Mouse (Mus musculus) small intestine, adult 2 months (tissue): Measurements from ENCODE around the gene Trex1.

ENCODE experiments used
- CTCF ChIP-seq: fragments of 200-500 bp; IDR thresholded peaks from 2 replicates; pipeline ENCODE4 v1.5.1; 2012; ENCODE audit warnings: low read depth, mild to moderate bottlenecking, control low read depth, inconsistent platforms, low read length, moderate library complexity, mixed read lengths; ENCODE audit not compliant: insufficient replicate concordance, insufficient read length; ENCODE audit errors: extremely low read depth
- POLR2A ChIP-seq: fragments of 200-500 bp; IDR thresholded peaks from 2 replicates; pipeline ENCODE4 v1.6.1; 2012; ENCODE audit warnings: low read depth, mild to moderate bottlenecking, control low read depth, inconsistent platforms, low read length, moderate library complexity

- TF ChIP-seq CTCF (peak; percentile 17; the same call in 1 of the 2 replicates), POLR2A (peak; percentile 63; the same call in 1 of the 2 replicates)
These were observed 4.8 kb downstream of the Trex1 start for GRCm38 (mm10) chr9:109054712-109055111.
